Mouse (Mus musculus): ENCODE measurements at regions not wholly inside any gene's neighbourhood (a gene's known extent, or its start where the extent isn't known, plus 50 kb on each side); places are given as distances from the start of the nearest gene placed in this dataset.

GRCm38 (mm10) chr5:77838186-77839097 is 430.6 kb upstream of the Igfbp7 start:
- H3K27me3 ChIP-seq (ENCODE audit: control insufficient read depth) = no peaks in the 10 kb centered on the region
- no peak overlapping the region for H3K4me3 ChIP-seq (replicated peaks)
- no peaks in the 10 kb centered on the region for H3K36me3 ChIP-seq (ENCODE audit: control insufficient read depth)

GRCm38 (mm10) chr5:77827971-77828370 is 420.1 kb upstream of the Igfbp7 start:
- Histone ChIP-seq H3K27me3 (ENCODE audit: control insufficient read depth) (no peaks in the 10 kb centered on the region), H3K4me1 (ENCODE audit: control insufficient read depth) (no peaks in the 10 kb centered on the region), H3K4me3 (replicated peaks) (no peak overlapping the region), H3K36me3 (ENCODE audit: control insufficient read depth) (no peaks in the 10 kb centered on the region), H3K9me3 (ENCODE audit: control insufficient read depth, low read length) (peaks cover 27% of the 10 kb centered on the region)
- TF ChIP-seq GATA1 (IDR thresholded peaks at IDR 0.05; ENCODE audit: low read length) (no peak), TAL1 (IDR thresholded peaks at IDR 0.05; ENCODE audit: low read length) (no peak)

More at GRCm38 (mm10) chr5:77838186-77839097, 430.6 kb upstream of the Igfbp7 start:
- TF ChIP-seq GATA1 (IDR thresholded peaks at IDR 0.05; ENCODE audit: low read length) = no peak
- no peak for TF ChIP-seq TAL1 (IDR thresholded peaks at IDR 0.05; ENCODE audit: low read length)
- no peaks in the 10 kb centered on the region for H3K4me1 ChIP-seq (ENCODE audit: control insufficient read depth)
- H3K9me3 ChIP-seq (ENCODE audit: control insufficient read depth, low read length) = peaks cover 12% of the 10 kb centered on the region; the same call in 1 of the 2 replicates

- Histone ChIP-seq H3K9me3 (ENCODE audit: control insufficient read depth, low read length) (peaks cover 27% of the 10 kb centered on the region), H3K36me3 (ENCODE audit: control insufficient read depth) (no peaks in the 10 kb centered on the region), H3K27me3 (ENCODE audit: control insufficient read depth) (no peaks in the 10 kb centered on the region), H3K4me1 (ENCODE audit: control insufficient read depth) (no peaks in the 10 kb centered on the region), H3K4me3 (replicated peaks) (no peak overlapping the region)
- TF ChIP-seq GATA1 (IDR thresholded peaks at IDR 0.05; ENCODE audit: low read length) (no peak), TAL1 (IDR thresholded peaks at IDR 0.05; ENCODE audit: low read length) (no peak)
Observed at GRCm38 (mm10) chr5:77826063-77826462, 418.2 kb upstream of the Igfbp7 start.

- no peaks in the 10 kb centered on the region for H3K36me3 ChIP-seq (ENCODE audit: control insufficient read depth)
- H3K4me3 ChIP-seq (replicated peaks) = no peak overlapping the region
- H3K27me3 ChIP-seq (ENCODE audit: control insufficient read depth) = no peaks in the 10 kb centered on the region
- H3K4me1 ChIP-seq (ENCODE audit: control insufficient read depth) = no peaks in the 10 kb centered on the region
- TF ChIP-seq TAL1 (IDR thresholded peaks at IDR 0.05; ENCODE audit: low read length) (no peak), GATA1 (IDR thresholded peaks at IDR 0.05; ENCODE audit: low read length) (no peak)
- H3K9me3 ChIP-seq (ENCODE audit: control insufficient read depth, low read length) = peaks cover 29% of the 10 kb centered on the region
Observed at GRCm38 (mm10) chr5:77816759-77817280, 409.0 kb upstream of the Igfbp7 start.

GRCm38 (mm10) chr5:77809844-77810243 is 402.0 kb upstream of the Igfbp7 start:
- H3K27me3 ChIP-seq (ENCODE audit: control insufficient read depth) = no peaks in the 10 kb centered on the region
- no peaks in the 10 kb centered on the region for H3K4me1 ChIP-seq (ENCODE audit: control insufficient read depth)
- H3K36me3 ChIP-seq (ENCODE audit: control insufficient read depth) = no peaks in the 10 kb centered on the region
- TF ChIP-seq GATA1 (IDR thresholded peaks at IDR 0.05; ENCODE audit: low read length) (no peak), TAL1 (IDR thresholded peaks at IDR 0.05; ENCODE audit: low read length) (no peak)
- no peak overlapping the region for H3K4me3 ChIP-seq (replicated peaks)
- H3K9me3 ChIP-seq (ENCODE audit: control insufficient read depth, low read length) = peaks cover 17% of the 10 kb centered on the region

GRCm38 (mm10) chr5:77807726-77808125 is 399.9 kb upstream of the Igfbp7 start:
- Histone ChIP-seq H3K9me3 (ENCODE audit: control insufficient read depth, low read length) (peaks cover 11% of the 10 kb centered on the region), H3K27me3 (ENCODE audit: control insufficient read depth) (no peaks in the 10 kb centered on the region), H3K4me3 (replicated peaks) (no peak overlapping the region), H3K36me3 (ENCODE audit: control insufficient read depth) (no peaks in the 10 kb centered on the region), H3K4me1 (ENCODE audit: control insufficient read depth) (no peaks in the 10 kb centered on the region)
- TF ChIP-seq TAL1 (IDR thresholded peaks at IDR 0.05; ENCODE audit: low read length) (no peak), GATA1 (IDR thresholded peaks at IDR 0.05; ENCODE audit: low read length) (no peak)

- H3K4me1 ChIP-seq (ENCODE audit: control insufficient read depth) = no peaks in the 10 kb centered on the region
- no peaks in the 10 kb centered on the region for H3K36me3 ChIP-seq (ENCODE audit: control insufficient read depth)
- peaks cover 11% of the 10 kb centered on the region for H3K9me3 ChIP-seq (ENCODE audit: control insufficient read depth, low read length)
- no peak overlapping the region for H3K4me3 ChIP-seq (replicated peaks)
- no peaks in the 10 kb centered on the region for H3K27me3 ChIP-seq (ENCODE audit: control insufficient read depth)
- TF ChIP-seq TAL1 (IDR thresholded peaks at IDR 0.05; ENCODE audit: low read length) (no peak), GATA1 (IDR thresholded peaks at IDR 0.05; ENCODE audit: low read length) (no peak)
Observed at GRCm38 (mm10) chr5:77806334-77807157, 398.7 kb upstream of the Igfbp7 start.

- no peaks in the 10 kb centered on the region for H3K36me3 ChIP-seq (ENCODE audit: control insufficient read depth)
- H3K27me3 ChIP-seq (ENCODE audit: control insufficient read depth) = no peaks in the 10 kb centered on the region
- no peak overlapping the region for H3K4me3 ChIP-seq (replicated peaks)
- TF ChIP-seq GATA1 (IDR thresholded peaks at IDR 0.05; ENCODE audit: low read length) (no peak), TAL1 (IDR thresholded peaks at IDR 0.05; ENCODE audit: low read length) (no peak)
- no peaks in the 10 kb centered on the region for H3K4me1 ChIP-seq (ENCODE audit: control insufficient read depth)
- peaks cover 7% of the 10 kb centered on the region for H3K9me3 ChIP-seq (ENCODE audit: control insufficient read depth, low read length)
Observed at GRCm38 (mm10) chr5:77805796-77806195, 398.0 kb upstream of the Igfbp7 start.

- H3K9me3 ChIP-seq (ENCODE audit: control insufficient read depth, low read length) = peaks cover 7% of the 10 kb centered on the region
- no peak for TF ChIP-seq TAL1 (IDR thresholded peaks at IDR 0.05; ENCODE audit: low read length)
- no peak for TF ChIP-seq GATA1 (IDR thresholded peaks at IDR 0.05; ENCODE audit: low read length)
- H3K27me3 ChIP-seq (ENCODE audit: control insufficient read depth) = no peaks in the 10 kb centered on the region
- H3K36me3 ChIP-seq (ENCODE audit: control insufficient read depth) = no peaks in the 10 kb centered on the region
- H3K4me3 ChIP-seq (replicated peaks) = no peak overlapping the region
- no peaks in the 10 kb centered on the region for H3K4me1 ChIP-seq (ENCODE audit: control insufficient read depth)
Observed at GRCm38 (mm10) chr5:77805303-77805702, 397.5 kb upstream of the Igfbp7 start.
